Mouse (Mus musculus) heart, postnatal 0 days (tissue): Measurements from ENCODE around the gene Pycard. TPM values are rescaled to one million over a fixed set of nuclear protein-coding genes. Genes with fewer than 3 reads are reported as not detected.
"Not testable (repeated sequence)": the region's sequence is repeated elsewhere in the genome, so short reads cannot be mapped to it uniquely, and the experiment has no call there.

ENCODE experiments used
- ATAC-seq: fragments of 200-750 bp; cut with Nextera tagmentation; 2 replicates; pipeline ENCODE4 v1.8.0; 2017; ENCODE audit warnings: low read depth, moderate number of reproducible peaks, moderate library complexity; ENCODE audit not compliant: insufficient read depth
- DNase-seq: peaks from one replicate; pipeline ENCODE4 v3.0.0-alpha.2; 2016; ENCODE audit warnings: low spot score
- H3K27ac ChIP-seq: fragments of 300-500 bp; sonication (generic); 2 replicates; pipeline ENCODE4 v1.5.1; 2014; ENCODE audit warnings: low read depth, mild to moderate bottlenecking
- H3K27me3 ChIP-seq: fragments of 300-500 bp; sonication (generic); 2 replicates; pipeline ENCODE4 v1.6.1; 2014; ENCODE audit warnings: low read length, mixed read lengths; ENCODE audit not compliant: control insufficient read depth, insufficient read depth
- H3K36me3 ChIP-seq: fragments of 300-500 bp; sonication (generic); replicated peaks from 2 replicates; pipeline ENCODE4 v1.6.1; 2014; ENCODE audit warnings: low read length, mixed read lengths; ENCODE audit not compliant: control insufficient read depth, insufficient read depth
- H3K4me1 ChIP-seq: fragments of 300-500 bp; sonication (generic); 2 replicates; pipeline ENCODE4 v1.6.1; 2014; ENCODE audit warnings: antibody characterized with exemption; ENCODE audit not compliant: control insufficient read depth, insufficient read depth
- H3K4me2 ChIP-seq: fragments of 300-500 bp; sonication (generic); 2 replicates; pipeline ENCODE4 v1.6.1; 2014; ENCODE audit warnings: low read depth, mild to moderate bottlenecking, low read length, moderate library complexity
- H3K4me3 ChIP-seq: fragments of 300-500 bp; sonication (generic); 2 replicates; pipeline ENCODE4 v1.5.1; 2014; ENCODE audit warnings: low read depth, low read length
- H3K9ac ChIP-seq: fragments of 300-500 bp; sonication (generic); replicated peaks from 2 replicates; pipeline ENCODE4 v1.6.1; 2014; ENCODE audit warnings: low read depth, low read length, mixed read lengths
- H3K9me3 ChIP-seq: fragments of 300-500 bp; sonication (generic); replicated peaks from 2 replicates; pipeline ENCODE4 v1.6.1; 2016; ENCODE audit warnings: low read length; ENCODE audit not compliant: control insufficient read depth
- CTCF ChIP-seq: IDR thresholded peaks from 2 replicates; pipeline ENCODE4 v1.5.1; 2016; ENCODE audit warnings: antibody characterized with exemption, control low read depth, low read depth
- EP300 ChIP-seq: IDR thresholded peaks from 2 replicates; pipeline ENCODE4 v1.6.1; 2016; ENCODE audit warnings: antibody characterized with exemption, low read depth
- WGBS: fragments of 180-500 bp; shearing (Covaris S2); extraction: QIAGEN DNeasy Blood & Tissue Kit; methylation state at CpG from one replicate; pipeline ENCODE4 v1.1.7; 2014; 5-methylcytosine and 5-hydroxymethylcytosine counted together
- polyA plus RNA-seq: library from polyadenylated mRNA; unstranded; fragments of >200 nt; fragmentation: Nextera tagmentation; extraction: Ambion mirVana; gene quantifications from 2 replicates; pipeline ENCODE4 v1.2.1, GENCODE M21; 2015
- total RNA-seq: library from RNA; depleted of rRNA; stranded (reverse); fragments of >200 nt; gene quantifications from 2 replicates; pipeline ENCODE4 v1.2.3, GENCODE M21; 2014; ENCODE audit warnings: low replicate concordance

The Pycard gene
- total and polyA plus RNA-seq, 2 experiments from 2014 or later = 30.7 to 43.0 TPM

DNA sequence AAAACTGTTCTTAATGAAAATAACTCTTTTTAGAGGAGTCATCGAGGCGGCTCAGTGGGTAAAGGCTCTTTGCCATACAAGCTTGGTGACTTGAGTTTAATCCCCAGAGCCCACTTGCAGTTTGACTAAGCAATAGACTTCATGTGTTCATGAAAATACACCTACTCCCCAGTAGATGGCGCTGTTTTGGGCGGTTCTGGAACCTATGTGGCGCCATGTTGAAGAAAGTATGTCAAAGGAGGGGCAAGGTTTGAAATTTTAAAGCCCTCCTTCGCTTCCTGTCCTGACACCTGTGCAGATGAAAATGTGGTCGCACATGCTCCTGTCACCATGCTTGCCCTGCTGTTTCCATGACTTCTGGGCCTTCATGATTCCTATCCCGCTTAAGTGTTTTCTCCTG, 29.3 kb upstream of the Pycard start:
- no peak overlapping the region for H3K9ac ChIP-seq
- H3K4me2 ChIP-seq = no peak overlapping the region
- no peak for TF ChIP-seq EP300
- no peak; the same call in 1 of the 2 replicates for TF ChIP-seq CTCF
- ATAC-seq (no peak), DNase-seq (no peak)
- no peaks in the 10 kb centered on the region for H3K27me3 ChIP-seq
- H3K9me3 ChIP-seq = 0 out of 2 replicates have a peak, but pooled peaks cover 3% of the 10 kb centered on the region
- WGBS = 66% methylated on average over 8 of the region's 8 CpGs
- no peaks in the 10 kb centered on the region for H3K4me1 ChIP-seq
- no peak overlapping the region for H3K4me3 ChIP-seq
- H3K36me3 ChIP-seq = no peaks in the 10 kb centered on the region
- peak overlapping the region; percentile 18; the same call in 1 of the 2 replicates for H3K27ac ChIP-seq

GRCm38 (mm10) chr7:128019187-128019586, 25.5 kb upstream of the Pycard start:
- ATAC-seq (no peak), DNase-seq (no peak)
- WGBS = 58% methylated on average over 2 of the region's 2 CpGs

GRCm38 (mm10) chr7:128018275-128018674, 24.6 kb upstream of the Pycard start:
- DNase-seq = no peak
- no peak overlapping the region for H3K27ac ChIP-seq
- no peak overlapping the region for H3K4me2 ChIP-seq
- no peaks in the 10 kb centered on the region for H3K27me3 ChIP-seq
- WGBS = 69% methylated on average over 3 of the region's 3 CpGs
- no peak overlapping the region for H3K4me3 ChIP-seq
- H3K4me1 ChIP-seq = no peaks in the 10 kb centered on the region
- no peak for TF ChIP-seq CTCF
- no peak for TF ChIP-seq EP300
- ATAC-seq = no peak
- no peak overlapping the region for H3K9ac ChIP-seq
- H3K9me3 ChIP-seq = 0 out of 2 replicates have a peak, but pooled peaks cover 3% of the 10 kb centered on the region
- H3K36me3 ChIP-seq = no peaks in the 10 kb centered on the region

More at GRCm38 (mm10) chr7:128019187-128019586, 25.5 kb upstream of the Pycard start:
- no peaks in the 10 kb centered on the region for H3K27me3 ChIP-seq
- no peak overlapping the region for H3K4me3 ChIP-seq
- no peak overlapping the region for H3K9ac ChIP-seq
- H3K36me3 ChIP-seq = no peaks in the 10 kb centered on the region
- no peak overlapping the region for H3K27ac ChIP-seq
- H3K4me1 ChIP-seq = no peaks in the 10 kb centered on the region
- H3K4me2 ChIP-seq = no peak overlapping the region
- TF ChIP-seq CTCF (no peak), EP300 (no peak)
- 0 out of 2 replicates have a peak, but pooled peaks cover 3% of the 10 kb centered on the region for H3K9me3 ChIP-seq

- H3K4me2 ChIP-seq = no peak overlapping the region
- 82% methylated on average over 6 of the region's 6 CpGs for WGBS
- no peaks in the 10 kb centered on the region for H3K4me1 ChIP-seq
- no peaks in the 10 kb centered on the region for H3K27me3 ChIP-seq
- no peak overlapping the region for H3K27ac ChIP-seq
- no peak overlapping the region for H3K4me3 ChIP-seq
- no peak for TF ChIP-seq EP300
- no peak for TF ChIP-seq CTCF
- DNase-seq (no peak), ATAC-seq (no peak)
- no peaks in the 10 kb centered on the region for H3K36me3 ChIP-seq
- H3K9ac ChIP-seq = no peak overlapping the region
- H3K9me3 ChIP-seq = no peaks in the 10 kb centered on the region
These were observed 23.0 kb upstream of the Pycard start for GRCm38 (mm10) chr7:128016650-128017049.

DNA sequence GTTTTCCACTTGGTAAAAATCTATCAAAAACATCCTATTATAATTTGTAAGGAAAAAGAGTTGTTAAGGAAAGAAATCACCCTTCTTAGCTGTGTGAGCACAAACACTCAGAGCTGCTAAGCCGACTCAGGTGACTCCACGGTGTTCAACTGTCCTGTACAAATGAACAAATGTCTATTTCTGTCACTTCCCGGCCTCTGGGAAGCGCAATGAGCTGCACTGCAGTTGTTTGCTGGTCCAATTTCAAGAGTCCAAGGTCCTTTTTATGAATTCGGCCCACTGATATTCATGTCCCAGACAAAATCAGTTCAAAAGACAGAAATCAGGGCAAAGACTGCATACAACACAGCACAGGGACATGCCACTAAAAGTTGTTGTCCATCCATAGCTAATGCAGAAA, 22.5 kb upstream of the Pycard start:
- H3K27me3 ChIP-seq, H3K4me1 ChIP-seq, H3K4me2 ChIP-seq, DNase-seq, H3K36me3 ChIP-seq, H3K27ac ChIP-seq, H3K9me3 ChIP-seq, H3K4me3 ChIP-seq, ATAC-seq, H3K9ac ChIP-seq: not testable (repeated sequence)
- WGBS = 50% methylated on average over 5 of the region's 5 CpGs

- Histone ChIP-seq H3K27ac (no peak overlapping the region), H3K27me3 (0 out of 2 replicates have a peak, but pooled peaks cover 6% of the 10 kb centered on the region), H3K9ac (no peak overlapping the region), H3K4me3 (no peak overlapping the region), H3K9me3 (no peaks in the 10 kb centered on the region), H3K4me1 (no peaks in the 10 kb centered on the region), H3K4me2 (no peak overlapping the region), H3K36me3 (no peaks in the 10 kb centered on the region)
- WGBS = 86% methylated on average over 13 of the region's 13 CpGs
- ATAC-seq (no peak), DNase-seq (no peak)
- no peak for TF ChIP-seq EP300
- TF ChIP-seq CTCF = no peak
These were observed 19.4 kb upstream of the Pycard start for GRCm38 (mm10) chr7:128013116-128013515.
